Mouse (Mus musculus): ENCODE results near the gene Gm5415. TPM values are rescaled to one million over a fixed set of nuclear protein-coding genes. Genes with fewer than 3 reads are reported as not detected.
"Not testable (repeated sequence)": the region's sequence is repeated elsewhere in the genome, so short reads cannot be mapped to it uniquely, and the experiment has no call there.

The Gm5415 gene
- polyA plus RNA-seq (2015; fragmentation: Nextera tagmentation; extraction: Ambion mirVana), result 0.06 TPM in 1 of 2 replicates, not detected in the other

GRCm38 (mm10) chr1:32547194-32547593 is at the start of gene Gm5415:
Gene Gm5415 (minus strand): TSS chr1:32547294.
- H3K9me3 ChIP-seq (ENCODE audit: low read length); ATAC-seq (ENCODE audit: low FRiP score, low TSS enrichment); H3K36me3 ChIP-seq (ENCODE audit: insufficient read depth, low read length); H3K4me1 ChIP-seq (ENCODE audit: insufficient read depth, low read length); H3K9ac ChIP-seq (replicated peaks; ENCODE audit: low read length); H3K27me3 ChIP-seq (ENCODE audit: insufficient read depth, low read length); H3K4me2 ChIP-seq (replicated peaks; ENCODE audit: low read depth, low read length); H3K27ac ChIP-seq (ENCODE audit: low read length); H3K4me3 ChIP-seq (ENCODE audit: low read length): not testable (repeated sequence)
- 80% methylated on average over 2 of the region's 7 CpGs for WGBS

- 76% methylated on average over 2 of the region's 2 CpGs for WGBS
- no peak overlapping the region for H3K27ac ChIP-seq (ENCODE audit: low read length)
- H3K27me3 ChIP-seq (ENCODE audit: insufficient read depth, low read length), result no peaks in the 10 kb centered on the region
- no peaks in the 10 kb centered on the region for H3K9me3 ChIP-seq (ENCODE audit: low read length)
- no peak overlapping the region for H3K9ac ChIP-seq (replicated peaks; ENCODE audit: low read length)
- ATAC-seq (ENCODE audit: low FRiP score, low TSS enrichment), result no peak
- no peak overlapping the region for H3K4me3 ChIP-seq (ENCODE audit: low read length)
- H3K36me3 ChIP-seq (ENCODE audit: insufficient read depth, low read length), result no peaks in the 10 kb centered on the region
- no peaks in the 10 kb centered on the region for H3K4me1 ChIP-seq (ENCODE audit: insufficient read depth, low read length)
- H3K4me2 ChIP-seq (replicated peaks; ENCODE audit: low read depth, low read length), result no peak overlapping the region
Measured at GRCm38 (mm10) chr1:32568901-32569300, 21.8 kb upstream of the Gm5415 start.

GRCm38 (mm10) chr1:32553925-32554324 is 6.8 kb upstream of the Gm5415 start:
- WGBS, result 56% methylated on average over 4 of the region's 4 CpGs

GRCm38 (mm10) chr1:32553459-32553858 is 6.4 kb upstream of the Gm5415 start:
- 85% methylated on average over 3 of the region's 3 CpGs for WGBS
- ATAC-seq (ENCODE audit: low FRiP score, low TSS enrichment), result no peak

More at GRCm38 (mm10) chr1:32553925-32554324, 6.8 kb upstream of the Gm5415 start:
- Histone ChIP-seq H3K4me3 (ENCODE audit: low read length) (no peak overlapping the region), H3K4me1 (ENCODE audit: insufficient read depth, low read length) (no peaks in the 10 kb centered on the region), H3K27ac (ENCODE audit: low read length) (no peak overlapping the region), H3K27me3 (ENCODE audit: insufficient read depth, low read length) (no peaks in the 10 kb centered on the region), H3K9ac (replicated peaks; ENCODE audit: low read length) (no peak overlapping the region), H3K9me3 (ENCODE audit: low read length) (no peaks in the 10 kb centered on the region), H3K36me3 (ENCODE audit: insufficient read depth, low read length) (no peaks in the 10 kb centered on the region), H3K4me2 (replicated peaks; ENCODE audit: low read depth, low read length) (no peak overlapping the region)
- no peak for ATAC-seq (ENCODE audit: low FRiP score, low TSS enrichment)

GRCm38 (mm10) chr1:32503381-32503780 is 43.7 kb downstream of the Gm5415 start:
- Histone ChIP-seq H3K27me3 (ENCODE audit: insufficient read depth, low read length) (no peaks in the 10 kb centered on the region), H3K36me3 (ENCODE audit: insufficient read depth, low read length) (no peaks in the 10 kb centered on the region), H3K4me1 (ENCODE audit: insufficient read depth, low read length) (no peaks in the 10 kb centered on the region), H3K9ac (replicated peaks; ENCODE audit: low read length) (no peak overlapping the region), H3K4me2 (replicated peaks; ENCODE audit: low read depth, low read length) (no peak overlapping the region), H3K27ac (ENCODE audit: low read length) (no peak overlapping the region), H3K9me3 (ENCODE audit: low read length) (no peaks in the 10 kb centered on the region), H3K4me3 (ENCODE audit: low read length) (no peak overlapping the region)
- 89% methylated on average over 6 of the region's 6 CpGs for WGBS
- no peak for ATAC-seq (ENCODE audit: low FRiP score, low TSS enrichment)

More at GRCm38 (mm10) chr1:32553459-32553858, 6.4 kb upstream of the Gm5415 start:
- Histone ChIP-seq H3K4me2 (replicated peaks; ENCODE audit: low read depth, low read length) (no peak overlapping the region), H3K36me3 (ENCODE audit: insufficient read depth, low read length) (no peaks in the 10 kb centered on the region), H3K27ac (ENCODE audit: low read length) (no peak overlapping the region), H3K9ac (replicated peaks; ENCODE audit: low read length) (no peak overlapping the region), H3K4me3 (ENCODE audit: low read length) (no peak overlapping the region), H3K9me3 (ENCODE audit: low read length) (no peaks in the 10 kb centered on the region), H3K4me1 (ENCODE audit: insufficient read depth, low read length) (no peaks in the 10 kb centered on the region), H3K27me3 (ENCODE audit: insufficient read depth, low read length) (no peaks in the 10 kb centered on the region)
